Comparison of ENCODE assay signal across 8 mouse cellular contexts in genomic region chr1:161039741-161040425, GRCm38 (mm10). TPM values are rescaled to one million over a fixed set of nuclear protein-coding genes. Genes with fewer than 3 reads are reported as not detected.
A peak's percentile ranks its signal among the peaks of the same experiment; 100 is the strongest.
DNase-seq lines count a peak whose midpoint lies in the region; ATAC-seq and TF ChIP-seq lines count a peak whose summit lies in the region.

No protein-coding gene starts in this region.

- H3ac ChIP-seq in myocyte (ENCODE audit: control insufficient read depth, insufficient read length) = no peak overlapping the region

- WGBS in embryonic facial prominence, embryonic 13.5 days = 10% methylated on average over 3 of the region's 3 CpGs
- WGBS in intestine, embryonic 16.5 days = 12% methylated on average over 3 of the region's 3 CpGs

- no peak overlapping the region for H3K4me2 ChIP-seq in embryonic facial prominence, embryonic 13.5 days
- H3K4me2 ChIP-seq in intestine, embryonic 16.5 days (ENCODE audit: low read depth, low read length) = no peak overlapping the region
- no peak overlapping the region for H3K4me2 ChIP-seq in myocyte (ENCODE audit: low read depth)

- peaks cover 22% of the 10 kb centered on the region for H3K79me2 ChIP-seq in myocyte (ENCODE audit: control insufficient read depth, insufficient read depth)

- H3K9ac ChIP-seq in embryonic facial prominence, embryonic 13.5 days = no peak overlapping the region
- 0 out of 2 replicates have a peak overlapping the region, but pooled peaks have one; percentile 19 for H3K9ac ChIP-seq in intestine, embryonic 16.5 days (ENCODE audit: low read depth, low read length)

- H3K9me3 ChIP-seq in embryonic facial prominence, embryonic 13.5 days = no peaks in the 10 kb centered on the region
- no peaks in the 10 kb centered on the region for H3K9me3 ChIP-seq in intestine, embryonic 16.5 days (ENCODE audit: control insufficient read depth, low read length)

- H3K36me3 ChIP-seq in embryonic facial prominence, embryonic 13.5 days = peaks cover 53% of the 10 kb centered on the region
- 0 out of 2 replicates have a peak, but pooled peaks cover 6% of the 10 kb centered on the region for H3K36me3 ChIP-seq in intestine, embryonic 16.5 days (ENCODE audit: control insufficient read depth, insufficient read depth, low read length)
- peaks cover 33% of the 10 kb centered on the region for H3K36me3 ChIP-seq in myocyte (ENCODE audit: control insufficient read depth, insufficient read depth)

- DNase-seq in layer of hippocampus, adult 2 months (ENCODE audit: low spot score in 2 of 2) = no peak
- no peak for DNase-seq in layer of hippocampus, postnatal 25 days (ENCODE audit: extremely low spot score in 1 of 2, low spot score in 1 of 2)
- DNase-seq in cerebellum, postnatal 25 days = no peak
- DNase-seq in spleen, adult 18-20 months = no peak
- DNase-seq in lung, postnatal 10 days = no peak

- no peak overlapping the region for H3K4me3 ChIP-seq in layer of hippocampus, adult 2 months
- H3K4me3 ChIP-seq in embryonic facial prominence, embryonic 13.5 days = no peak overlapping the region
- H3K4me3 ChIP-seq in intestine, embryonic 16.5 days (ENCODE audit: low read length) = no peak overlapping the region
- H3K4me3 ChIP-seq in myocyte = no peak overlapping the region

- TF ChIP-seq POLR2A in myocyte (IDR thresholded peaks at IDR 0.05; ENCODE audit: insufficient read length, low read depth) = peak; percentile 37

- no peak; the same call in 1 of the 2 replicates for ATAC-seq in embryonic facial prominence, embryonic 13.5 days (ENCODE audit: insufficient number of reproducible peaks, insufficient read depth, low FRiP score, low TSS enrichment, low read depth)
- peak; percentile 51 for ATAC-seq in intestine, embryonic 16.5 days

- H3K4me1 ChIP-seq in embryonic facial prominence, embryonic 13.5 days = peaks cover 4% of the 10 kb centered on the region
- peaks cover 2% of the 10 kb centered on the region; the same call in 1 of the 2 replicates for H3K4me1 ChIP-seq in intestine, embryonic 16.5 days (ENCODE audit: control insufficient read depth, insufficient read depth, low read length)

- H3K27ac ChIP-seq in layer of hippocampus, adult 2 months = 0 out of 2 replicates have a peak overlapping the region, but pooled peaks have one; percentile 16
- H3K27ac ChIP-seq in embryonic facial prominence, embryonic 13.5 days = peak overlapping the region; percentile 40; the same call in 1 of the 2 replicates
- peak overlapping the region; percentile 63 for H3K27ac ChIP-seq in intestine, embryonic 16.5 days (ENCODE audit: low read length)

- no peaks in the 10 kb centered on the region for H3K27me3 ChIP-seq in embryonic facial prominence, embryonic 13.5 days
- H3K27me3 ChIP-seq in intestine, embryonic 16.5 days (replicated peaks; ENCODE audit: control insufficient read depth, insufficient read depth, low read length) = no peaks in the 10 kb centered on the region
- no peaks in the 10 kb centered on the region for H3K27me3 ChIP-seq in myocyte (ENCODE audit: control insufficient read depth, insufficient read depth, insufficient read length)

- TF ChIP-seq CTCF in layer of hippocampus, adult 2 months (conservative IDR thresholded peaks at IDR 0.05) = no peak

TF ChIP-seq in myocyte, 11 proteins besides CTCF, POLR2A, EP300 and RAD21:
- TF ChIP-seq TCF3 (IDR thresholded peaks at IDR 0.05; ENCODE audit: insufficient read length, low read depth) (no peak), POLR2AphosphoS2 (IDR thresholded peaks at IDR 0.05; ENCODE audit: insufficient read length, low read depth) (peak; percentile 78)

RNA-seq across cellular contexts. Expression of gene Zbtb37, which starts 5.2 kb away (rescaled TPM):
- 10 to 100 TPM; 17.5 to 20.1 TPM for total RNA-seq in layer of hippocampus, adult 2 months (2021)
- 10 to 100 TPM; 15.0 to 18.2 TPM for total RNA-seq in layer of hippocampus, postnatal 25 days (2021)
- 8.8 and 11.7 TPM in 2 replicates for polyA plus RNA-seq in embryonic facial prominence, embryonic 13.5 days (2015; fragmentation: Nextera tagmentation; extraction: Ambion mirVana)
- polyA plus RNA-seq in intestine, embryonic 16.5 days (2015; fragmentation: Nextera tagmentation; extraction: Ambion mirVana) = 3.4 and 4.3 TPM in 2 replicates
- polyA plus RNA-seq in myocyte (2012; fragmentation: generic; extraction: Trizol) = 1.4 TPM

RNA-seq across cellular contexts. Expression of gene Dars2, which starts 30.6 kb away (rescaled TPM):
- total RNA-seq in layer of hippocampus, adult 2 months (2021) = 10 to 100 TPM; 24.1 to 25.0 TPM
- total RNA-seq in layer of hippocampus, postnatal 25 days (2021) = 10 to 100 TPM; 22.8 to 26.3 TPM
- 26.2 TPM in 2 replicates for polyA plus RNA-seq in embryonic facial prominence, embryonic 13.5 days (2015; fragmentation: Nextera tagmentation; extraction: Ambion mirVana)
- 43.1 and 47.5 TPM in 2 replicates for polyA plus RNA-seq in intestine, embryonic 16.5 days (2015; fragmentation: Nextera tagmentation; extraction: Ambion mirVana)
- 18.1 TPM for polyA plus RNA-seq in myocyte (2012; fragmentation: generic; extraction: Trizol)

RNA-seq across cellular contexts. Expression of gene Cenpl, which starts 30.6 kb away (rescaled TPM):
- total RNA-seq in layer of hippocampus, adult 2 months (2021) = 1 to 10 TPM; 1.3 to 1.8 TPM
- 1 to 10 TPM; 1.5 to 1.8 TPM for total RNA-seq in layer of hippocampus, postnatal 25 days (2021)
- 36.1 and 36.2 TPM in 2 replicates for polyA plus RNA-seq in embryonic facial prominence, embryonic 13.5 days (2015; fragmentation: Nextera tagmentation; extraction: Ambion mirVana)
- polyA plus RNA-seq in intestine, embryonic 16.5 days (2015; fragmentation: Nextera tagmentation; extraction: Ambion mirVana) = 21.0 and 26.1 TPM in 2 replicates
- 4.5 TPM for polyA plus RNA-seq in myocyte (2012; fragmentation: generic; extraction: Trizol)
